In the genomic region with DNA sequence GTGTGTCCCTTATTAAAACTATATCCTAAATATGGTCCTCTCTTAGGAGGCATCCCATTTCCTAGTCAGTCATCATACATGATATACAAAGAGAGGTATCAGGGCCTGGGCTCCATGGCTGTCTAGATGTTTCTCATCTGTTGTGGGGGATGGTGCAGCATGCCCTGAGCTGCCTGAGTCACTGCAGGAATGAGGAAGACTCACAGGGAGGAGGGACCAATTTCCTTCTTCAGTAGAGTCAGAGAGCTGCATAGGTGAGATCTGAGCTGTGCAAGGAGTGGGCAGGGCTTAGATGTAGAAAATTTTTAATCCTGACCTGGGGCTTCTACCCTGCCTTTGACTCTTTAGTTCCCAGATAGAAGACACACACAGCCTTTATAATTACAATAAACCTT, we compare ENCODE assay signal across 28 mouse cellular contexts.
DNase-seq lines count a peak whose midpoint lies in the region; ATAC-seq lines count a peak whose summit lies in the region.
"Had no signal": no experiment of that assay in that cellular context is flagged by ENCODE, and none has a peak within 500 bp of the region (broad histone marks: within the 10 kb centered on the region; RNA-seq: fewer than 3 reads in every experiment).

No protein-coding gene starts in this region.

- no peaks in the 10 kb centered on the region for H3K36me3 ChIP-seq in embryonic facial prominence, embryonic 11.5 days (replicated peaks; ENCODE audit: control insufficient read depth, insufficient read depth, low read depth, low read length)
- no peaks in the 10 kb centered on the region for H3K36me3 ChIP-seq in embryonic facial prominence, embryonic 10.5 days (replicated peaks)
- no peaks in the 10 kb centered on the region for H3K36me3 ChIP-seq in limb, embryonic 12.5 days
- H3K36me3 ChIP-seq in limb, embryonic 10.5 days = no peaks in the 10 kb centered on the region
- H3K36me3 ChIP-seq: embryonic facial prominence, embryonic 15.5 days; heart, embryonic 12.5 days; lung, embryonic 15.5 days; neural tube, embryonic 13.5 days; stomach, embryonic 15.5 days had no signal

- 0 out of 2 replicates have a peak, but pooled peaks have one; percentile 34 for ATAC-seq in embryonic facial prominence, embryonic 11.5 days (replicated peaks; ENCODE audit: insufficient number of reproducible peaks, low FRiP score, low TSS enrichment, low read depth)
- peak; percentile 38; the same call in 1 of the 2 replicates for ATAC-seq in limb, embryonic 12.5 days (ENCODE audit: insufficient number of reproducible peaks, insufficient read depth, low FRiP score, low TSS enrichment, low read depth)
- peak; percentile 58; the same call in 1 of the 2 replicates for ATAC-seq in neutrophil, adult 5-6 weeks (ENCODE audit: extremely low read depth, insufficient number of reproducible peaks, low FRiP score, poor library complexity, severe bottlenecking)
- ATAC-seq: forebrain, embryonic 14.5 days; hindbrain, postnatal 0 days had no signal

- H3K27me3 ChIP-seq in embryonic facial prominence, embryonic 11.5 days (ENCODE audit: control insufficient read depth, insufficient read depth, low read length) = no peaks in the 10 kb centered on the region
- H3K27me3 ChIP-seq in embryonic facial prominence, embryonic 10.5 days (replicated peaks; ENCODE audit: low read depth, poor library complexity, severe bottlenecking) = no peaks in the 10 kb centered on the region
- no peaks in the 10 kb centered on the region for H3K27me3 ChIP-seq in limb, embryonic 12.5 days
- no peaks in the 10 kb centered on the region for H3K27me3 ChIP-seq in limb, embryonic 10.5 days (ENCODE audit: low read depth, poor library complexity, severe bottlenecking)
- H3K27me3 ChIP-seq: embryonic facial prominence, embryonic 15.5 days; heart, embryonic 12.5 days; lung, embryonic 15.5 days; neural tube, embryonic 13.5 days; stomach, embryonic 15.5 days had no signal

- no peaks in the 10 kb centered on the region for H3K4me1 ChIP-seq in embryonic facial prominence, embryonic 11.5 days (ENCODE audit: control insufficient read depth, insufficient read depth, low read length)
- no peaks in the 10 kb centered on the region for H3K4me1 ChIP-seq in embryonic facial prominence, embryonic 10.5 days
- H3K4me1 ChIP-seq in limb, embryonic 12.5 days (replicated peaks) = peaks cover 3% of the 10 kb centered on the region
- H3K4me1 ChIP-seq in limb, embryonic 10.5 days = no peaks in the 10 kb centered on the region; the same call in 1 of the 2 replicates
- H3K4me1 ChIP-seq: embryonic facial prominence, embryonic 15.5 days; heart, embryonic 12.5 days had no signal

- H3K4me2 ChIP-seq in embryonic facial prominence, embryonic 11.5 days (ENCODE audit: low read depth, low read length) = no peak overlapping the region
- no peak overlapping the region for H3K4me2 ChIP-seq in limb, embryonic 12.5 days
- H3K4me2 ChIP-seq: embryonic facial prominence, embryonic 15.5 days; heart, embryonic 12.5 days; lung, embryonic 15.5 days; neural tube, embryonic 13.5 days; stomach, embryonic 15.5 days had no signal

- no peak overlapping the region for H3K27ac ChIP-seq in embryonic facial prominence, embryonic 11.5 days (replicated peaks; ENCODE audit: low read depth, low read length)
- no peak overlapping the region for H3K27ac ChIP-seq in embryonic facial prominence, embryonic 10.5 days (replicated peaks)
- no peak overlapping the region for H3K27ac ChIP-seq in limb, embryonic 12.5 days
- no peak overlapping the region for H3K27ac ChIP-seq in limb, embryonic 10.5 days
- H3K27ac ChIP-seq: embryonic facial prominence, embryonic 15.5 days; gastrocnemius, adult 2 months; hindbrain, postnatal 0 days; liver, embryonic 14.5 days; neural tube, embryonic 13.5 days had no signal

- H3K9me3 ChIP-seq in embryonic facial prominence, embryonic 11.5 days (replicated peaks; ENCODE audit: control insufficient read depth, low read length) = no peaks in the 10 kb centered on the region
- H3K9me3 ChIP-seq in embryonic facial prominence, embryonic 10.5 days = no peaks in the 10 kb centered on the region
- H3K9me3 ChIP-seq in limb, embryonic 12.5 days = no peaks in the 10 kb centered on the region
- no peaks in the 10 kb centered on the region for H3K9me3 ChIP-seq in limb, embryonic 10.5 days (replicated peaks)
- H3K9me3 ChIP-seq: embryonic facial prominence, embryonic 15.5 days; heart, embryonic 12.5 days; lung, embryonic 15.5 days; neural tube, embryonic 13.5 days; stomach, embryonic 15.5 days had no signal

- no peak overlapping the region for H3K4me3 ChIP-seq in embryonic facial prominence, embryonic 11.5 days (ENCODE audit: low read depth, low read length)
- no peak overlapping the region for H3K4me3 ChIP-seq in embryonic facial prominence, embryonic 10.5 days
- no peak overlapping the region for H3K4me3 ChIP-seq in limb, embryonic 12.5 days (replicated peaks)
- H3K4me3 ChIP-seq in limb, embryonic 10.5 days = no peak overlapping the region
- H3K4me3 ChIP-seq: embryonic facial prominence, embryonic 15.5 days; gastrocnemius, adult 2 months; heart, embryonic 12.5 days; lung, embryonic 15.5 days; myocyte; neural tube, embryonic 13.5 days; stomach, embryonic 15.5 days had no signal

- no peak overlapping the region for H3K9ac ChIP-seq in embryonic facial prominence, embryonic 11.5 days (replicated peaks; ENCODE audit: low read length)
- H3K9ac ChIP-seq in limb, embryonic 12.5 days (replicated peaks) = no peak overlapping the region
- H3K9ac ChIP-seq: embryonic facial prominence, embryonic 15.5 days; heart, embryonic 12.5 days; liver, embryonic 14.5 days; lung, embryonic 15.5 days; neural tube, embryonic 13.5 days; stomach, embryonic 15.5 days had no signal

- DNase-seq in embryonic facial prominence, embryonic 11.5 days (ENCODE audit: low spot score) = no peak
- DNase-seq in embryonic facial prominence, embryonic 10.5 days (ENCODE audit: low spot score) = no peak
- DNase-seq in limb, embryonic 10.5 days (ENCODE audit: low spot score) = no peak
- DNase-seq in 3T3-L1 (ENCODE audit: low read depth, low spot score) = peak; percentile 32
- no peak for DNase-seq in spleen, adult 18-20 months
- DNase-seq: adrenal gland, postnatal 25 days; cerebellum, adult 8-10 months; cerebellum, postnatal 36 days; embryo, embryonic 11 days; gastrocnemius, adult 2 months; heart, postnatal 10 days; kidney, adult 11 months; kidney, postnatal 10 days; midbrain, embryonic 14.5 days; right cerebral cortex, postnatal 4 days; thymus, adult 2 months; thymus, postnatal 4 days had no signal
